Mouse (Mus musculus): ENCODE data around the gene H1foo.

GRCm38 (mm10) chr6:115914511-115915202 lies 30.1 kb upstream of the H1foo start:
- TF ChIP-seq POLR2A (IDR thresholded peaks at IDR 0.05; ENCODE audit: borderline replicate concordance, extremely low read depth, low read depth, low read length) (no peak), CTCF (IDR thresholded peaks at IDR 0.05; ENCODE audit: insufficient read depth, low read length) (no peak)
